Mouse (Mus musculus) bone marrow macrophage, adult 2 months (primary cell): ENCODE data around the gene Agpat2.

Experiments
- CTCF ChIP-seq: IDR thresholded peaks from 2 replicates; pipeline ENCODE4 v1.5.1; 2012; ENCODE audit warnings: low read depth, mild to moderate bottlenecking, low read length, moderate library complexity
- POLR2A ChIP-seq: IDR thresholded peaks from 2 replicates; pipeline ENCODE4 v1.6.1; 2012; ENCODE audit warnings: mild to moderate bottlenecking, low read depth, low read length, borderline replicate concordance

- no peak for TF ChIP-seq POLR2A
- no peak for TF ChIP-seq CTCF
Measured at GRCm38 (mm10) chr2:26590962-26591361, 13.3 kb downstream of the Agpat2 start.
